Mouse (Mus musculus) hindbrain, embryonic 16.5 days (tissue): ENCODE measurements around the gene Vangl1. TPM values are rescaled to one million over a fixed set of nuclear protein-coding genes. Genes with fewer than 3 reads are reported as not detected.

Source experiments
- ATAC-seq: fragments of 200-750 bp; cut with Nextera tagmentation; 2 replicates; pipeline ENCODE4 v1.8.0; 2017; ENCODE audit warnings: moderate TSS enrichment, moderate library complexity
- H3K27ac ChIP-seq: fragments of 300-500 bp; sonication (generic); 2 replicates; pipeline ENCODE4 v1.5.1; 2014; ENCODE audit warnings: low read depth, mild to moderate bottlenecking, control low read depth, low read length, moderate library complexity
- H3K27me3 ChIP-seq: fragments of 300-500 bp; sonication (generic); replicated peaks from 2 replicates; pipeline ENCODE4 v1.6.1; 2014; ENCODE audit warnings: low read length; ENCODE audit not compliant: control insufficient read depth, insufficient read depth
- H3K36me3 ChIP-seq: fragments of 300-500 bp; sonication (generic); 2 replicates; pipeline ENCODE4 v1.6.1; 2014; ENCODE audit warnings: mild to moderate bottlenecking, low read length, moderate library complexity, mixed read lengths; ENCODE audit not compliant: control insufficient read depth, insufficient read depth
- H3K4me1 ChIP-seq: fragments of 300-500 bp; sonication (generic); 2 replicates; pipeline ENCODE4 v1.6.1; 2014; ENCODE audit warnings: low read depth, low read length; ENCODE audit not compliant: control insufficient read depth, insufficient read depth
- H3K4me2 ChIP-seq: fragments of 300-500 bp; sonication (generic); 2 replicates; pipeline ENCODE4 v1.6.1; 2014; ENCODE audit warnings: mild to moderate bottlenecking, low read length, control low read depth, moderate library complexity
- H3K4me3 ChIP-seq: fragments of 300-500 bp; sonication (generic); 2 replicates; pipeline ENCODE4 v1.5.1; 2014; ENCODE audit warnings: mild to moderate bottlenecking, low read length, control low read depth, moderate library complexity
- H3K9ac ChIP-seq: fragments of 300-500 bp; sonication (generic); 2 replicates; pipeline ENCODE4 v1.6.1; 2014; ENCODE audit warnings: low read depth, mild to moderate bottlenecking, control low read depth, low read length, moderate library complexity
- H3K9me3 ChIP-seq: fragments of 300-500 bp; sonication (generic); 2 replicates; pipeline ENCODE4 v1.6.1; 2014; ENCODE audit warnings: mild to moderate bottlenecking, low read length, moderate library complexity; ENCODE audit not compliant: control insufficient read depth
- WGBS: fragments of 180-500 bp; shearing (Covaris S2); extraction: QIAGEN DNeasy Blood & Tissue Kit; methylation state at CpG from one replicate; pipeline ENCODE4 v1.1.7; 2014; 5-methylcytosine and 5-hydroxymethylcytosine counted together
- polyA plus RNA-seq: library from polyadenylated mRNA; unstranded; fragments of >200 nt; fragmentation: Nextera tagmentation; extraction: Ambion mirVana; gene quantifications from 2 replicates; pipeline ENCODE4 v1.2.1, GENCODE M21; 2015

Gene Vangl1
- polyA plus RNA-seq, 1 experiment from 2014 or later, result 7.9 TPM

DNA sequence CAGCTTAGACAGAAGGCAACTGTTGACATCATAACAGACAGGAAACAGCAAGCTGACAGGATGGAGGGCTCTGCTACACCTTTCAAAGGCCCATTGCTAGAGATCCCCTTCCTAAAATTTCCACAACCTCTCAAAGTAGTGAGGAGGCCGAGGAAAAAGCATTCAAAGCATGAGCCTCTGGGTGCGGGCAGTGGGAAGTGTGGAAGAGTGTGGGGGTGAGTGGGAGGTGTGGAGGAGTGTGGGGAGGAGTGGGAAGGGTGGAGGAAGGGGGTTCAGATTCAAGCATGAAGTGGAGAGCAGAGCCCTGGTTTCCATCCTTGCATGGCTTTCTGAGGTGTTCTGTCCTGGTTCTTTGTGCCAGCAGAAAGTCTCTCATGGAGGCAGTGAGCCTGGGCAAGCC, 13.8 kb upstream of the Vangl1 start:
- WGBS, result 85% methylated on average over 2 of the region's 2 CpGs

GRCm38 (mm10) chr3:102214736-102215135, 10.2 kb upstream of the Vangl1 start:
- Histone ChIP-seq H3K36me3 (no peaks in the 10 kb centered on the region), H3K4me1 (no peaks in the 10 kb centered on the region), H3K4me3 (no peak overlapping the region), H3K9me3 (no peaks in the 10 kb centered on the region), H3K9ac (no peak overlapping the region), H3K27ac (no peak overlapping the region), H3K27me3 (no peaks in the 10 kb centered on the region), H3K4me2 (no peak overlapping the region)
- ATAC-seq, result no peak
- WGBS, result 96% methylated on average over 4 of the region's 4 CpGs

More for the DNA sequence above, 13.8 kb upstream of the Vangl1 start:
- no peaks in the 10 kb centered on the region for H3K36me3 ChIP-seq
- H3K27me3 ChIP-seq, result no peaks in the 10 kb centered on the region; the same call in 1 of the 2 replicates
- H3K27ac ChIP-seq, result no peak overlapping the region
- no peak for ATAC-seq
- H3K9ac ChIP-seq, result no peak overlapping the region
- no peak overlapping the region for H3K4me2 ChIP-seq
- no peak overlapping the region for H3K4me3 ChIP-seq
- H3K9me3 ChIP-seq, result no peaks in the 10 kb centered on the region
- H3K4me1 ChIP-seq, result peaks cover 3% of the 10 kb centered on the region; the same call in 1 of the 2 replicates

DNA sequence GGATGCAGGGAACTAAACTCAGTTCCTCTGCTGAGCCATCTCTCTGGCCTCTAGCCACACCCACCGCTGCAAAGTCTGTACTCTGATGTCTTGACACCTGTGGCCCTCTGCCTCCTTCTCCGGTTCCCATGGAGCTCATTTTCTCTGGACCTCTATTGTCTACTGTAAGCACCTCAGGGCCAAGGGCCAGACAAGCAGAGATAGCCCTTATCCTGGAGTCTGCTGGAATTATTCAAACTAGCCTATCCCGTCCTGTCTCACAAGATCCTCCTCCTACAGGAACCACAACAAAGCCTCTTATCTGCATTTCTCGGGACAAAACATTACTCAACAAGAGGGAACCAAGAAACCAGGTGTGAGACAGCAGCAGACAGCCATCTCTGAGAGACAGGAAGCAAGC, 9.8 kb upstream of the Vangl1 start:
- Histone ChIP-seq H3K4me1 (no peaks in the 10 kb centered on the region), H3K4me3 (no peak overlapping the region), H3K27ac (no peak overlapping the region), H3K9ac (no peak overlapping the region), H3K4me2 (no peak overlapping the region), H3K9me3 (no peaks in the 10 kb centered on the region), H3K27me3 (no peaks in the 10 kb centered on the region), H3K36me3 (no peaks in the 10 kb centered on the region)
- 72% methylated on average over 4 of the region's 4 CpGs for WGBS
- no peak for ATAC-seq

- Histone ChIP-seq H3K4me1 (no peaks in the 10 kb centered on the region), H3K27me3 (no peaks in the 10 kb centered on the region), H3K4me3 (no peak overlapping the region), H3K9ac (no peak overlapping the region), H3K4me2 (no peak overlapping the region), H3K27ac (no peak overlapping the region), H3K36me3 (no peaks in the 10 kb centered on the region), H3K9me3 (no peaks in the 10 kb centered on the region)
- no peak for ATAC-seq
- 58% methylated on average over 6 of the region's 6 CpGs for WGBS
Observed at GRCm38 (mm10) chr3:102212896-102213295, 8.4 kb upstream of the Vangl1 start.

DNA sequence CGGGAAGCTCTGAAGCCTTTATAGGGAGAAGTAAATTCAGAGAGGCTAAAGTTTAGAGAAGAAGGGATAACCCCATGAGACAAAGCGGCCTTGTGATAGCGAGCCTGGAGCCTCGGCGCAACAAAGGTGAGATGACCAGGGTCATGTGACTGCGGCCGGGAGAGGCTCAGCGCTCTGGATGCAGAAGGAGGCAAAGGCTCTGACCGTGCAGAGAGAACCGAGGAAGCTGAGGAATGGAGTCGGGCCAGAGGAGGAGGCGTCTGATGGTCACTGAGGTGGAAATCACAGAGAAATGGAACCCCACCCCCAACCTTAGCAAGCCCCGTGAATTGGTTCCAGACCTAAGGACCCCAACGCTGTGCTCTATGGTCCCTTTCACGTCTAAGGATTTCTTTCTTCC, 7.8 kb upstream of the Vangl1 start:
- Histone ChIP-seq H3K4me3 (no peak overlapping the region), H3K4me1 (no peaks in the 10 kb centered on the region), H3K27ac (no peak overlapping the region), H3K9me3 (no peaks in the 10 kb centered on the region), H3K27me3 (no peaks in the 10 kb centered on the region), H3K9ac (no peak overlapping the region), H3K36me3 (no peaks in the 10 kb centered on the region), H3K4me2 (no peak overlapping the region)
- ATAC-seq, result no peak
- WGBS, result 91% methylated on average over 15 of the region's 15 CpGs

DNA sequence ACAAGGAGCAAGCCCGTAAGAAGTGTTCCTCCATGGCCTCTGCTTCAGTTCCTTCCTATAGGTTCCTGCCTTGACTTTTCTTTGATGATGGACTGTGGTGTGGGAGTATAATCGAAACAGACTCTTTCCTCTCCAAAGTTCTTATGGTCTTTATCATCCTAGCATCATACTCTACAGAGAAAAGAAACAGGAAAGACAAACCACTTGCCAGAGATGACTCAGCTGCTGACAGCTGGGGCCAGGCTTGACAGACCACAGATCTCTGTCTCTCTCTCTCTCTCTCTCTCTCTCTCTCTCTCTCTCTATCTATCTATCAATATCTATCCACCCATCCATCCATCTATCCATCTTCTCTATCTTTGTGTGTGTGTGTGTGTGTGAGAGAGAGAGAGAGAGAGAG, 6.8 kb upstream of the Vangl1 start:
- Histone ChIP-seq H3K9ac (no peak overlapping the region), H3K36me3 (no peaks in the 10 kb centered on the region), H3K9me3 (no peaks in the 10 kb centered on the region), H3K4me1 (no peaks in the 10 kb centered on the region), H3K27me3 (no peaks in the 10 kb centered on the region; the same call in 1 of the 2 replicates), H3K27ac (no peak overlapping the region), H3K4me3 (no peak overlapping the region), H3K4me2 (no peak overlapping the region)
- no peak for ATAC-seq
- 92% methylated on average over 2 of the region's 2 CpGs for WGBS

DNA sequence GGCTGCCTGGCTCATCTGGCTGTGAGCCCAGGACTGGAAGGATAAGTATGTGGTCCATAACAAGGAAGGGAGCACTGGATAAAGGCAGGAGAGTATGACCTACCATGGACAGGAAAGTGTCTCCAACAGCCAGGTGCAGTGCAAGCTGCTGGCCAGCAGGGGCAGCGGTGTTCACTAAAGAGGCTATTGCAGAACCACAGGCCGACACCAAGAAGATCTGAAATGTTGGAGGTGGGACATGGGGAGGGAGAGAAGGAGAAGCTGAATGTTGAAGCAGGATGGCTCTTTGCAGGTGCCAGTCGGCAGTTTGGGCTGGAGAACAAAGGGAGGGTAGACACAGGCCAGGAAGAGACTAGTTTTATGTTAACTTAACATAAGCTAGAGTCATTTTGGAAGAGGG, 6.3 kb upstream of the Vangl1 start:
- WGBS, result 70% methylated on average over 3 of the region's 3 CpGs
- H3K9ac ChIP-seq, result no peak overlapping the region
- H3K36me3 ChIP-seq, result no peaks in the 10 kb centered on the region

GRCm38 (mm10) chr3:102208861-102209260, 4.4 kb upstream of the Vangl1 start:
- H3K9me3 ChIP-seq, result no peaks in the 10 kb centered on the region
- 81% methylated on average over 6 of the region's 6 CpGs for WGBS
- no peak overlapping the region for H3K4me2 ChIP-seq
- peaks cover 11% of the 10 kb centered on the region for H3K4me1 ChIP-seq
- peaks cover 4% of the 10 kb centered on the region; the same call in 1 of the 2 replicates for H3K27me3 ChIP-seq
- no peak for ATAC-seq
- no peaks in the 10 kb centered on the region for H3K36me3 ChIP-seq
- no peak overlapping the region for H3K27ac ChIP-seq
- H3K4me3 ChIP-seq, result no peak overlapping the region
- no peak overlapping the region for H3K9ac ChIP-seq

More for the DNA sequence above, 6.3 kb upstream of the Vangl1 start:
- ATAC-seq, result no peak
- Histone ChIP-seq H3K27ac (no peak overlapping the region), H3K4me2 (no peak overlapping the region), H3K4me1 (peaks cover under 1% of the 10 kb centered on the region; the same call in 1 of the 2 replicates), H3K27me3 (peaks cover 4% of the 10 kb centered on the region; the same call in 1 of the 2 replicates), H3K9me3 (no peaks in the 10 kb centered on the region), H3K4me3 (no peak overlapping the region)

- Histone ChIP-seq H3K4me2 (peak overlapping the region; percentile 99), H3K27ac (no peak overlapping the region), H3K4me3 (no peak overlapping the region; the same call in 1 of the 2 replicates), H3K9me3 (no peaks in the 10 kb centered on the region), H3K9ac (0 out of 2 replicates have a peak overlapping the region, but pooled peaks have one; percentile 10), H3K4me1 (peaks cover 19% of the 10 kb centered on the region), H3K27me3 (peaks cover 4% of the 10 kb centered on the region), H3K36me3 (no peaks in the 10 kb centered on the region)
- no peak for ATAC-seq
- 4% methylated on average over 7 of the region's 7 CpGs for WGBS
Observed at GRCm38 (mm10) chr3:102205458-102205830, 951 bp upstream of the Vangl1 start.
